Mouse (Mus musculus): ENCODE results near the gene Milr1. TPM values are rescaled to one million over a fixed set of nuclear protein-coding genes. Genes with fewer than 3 reads are reported as not detected.
"Not testable (repeated sequence)": the region's sequence is repeated elsewhere in the genome, so short reads cannot be mapped to it uniquely, and the experiment has no call there.

The Milr1 gene
- polyA plus RNA-seq, 1 experiment from 2014 or later: 2.3 TPM

DNA sequence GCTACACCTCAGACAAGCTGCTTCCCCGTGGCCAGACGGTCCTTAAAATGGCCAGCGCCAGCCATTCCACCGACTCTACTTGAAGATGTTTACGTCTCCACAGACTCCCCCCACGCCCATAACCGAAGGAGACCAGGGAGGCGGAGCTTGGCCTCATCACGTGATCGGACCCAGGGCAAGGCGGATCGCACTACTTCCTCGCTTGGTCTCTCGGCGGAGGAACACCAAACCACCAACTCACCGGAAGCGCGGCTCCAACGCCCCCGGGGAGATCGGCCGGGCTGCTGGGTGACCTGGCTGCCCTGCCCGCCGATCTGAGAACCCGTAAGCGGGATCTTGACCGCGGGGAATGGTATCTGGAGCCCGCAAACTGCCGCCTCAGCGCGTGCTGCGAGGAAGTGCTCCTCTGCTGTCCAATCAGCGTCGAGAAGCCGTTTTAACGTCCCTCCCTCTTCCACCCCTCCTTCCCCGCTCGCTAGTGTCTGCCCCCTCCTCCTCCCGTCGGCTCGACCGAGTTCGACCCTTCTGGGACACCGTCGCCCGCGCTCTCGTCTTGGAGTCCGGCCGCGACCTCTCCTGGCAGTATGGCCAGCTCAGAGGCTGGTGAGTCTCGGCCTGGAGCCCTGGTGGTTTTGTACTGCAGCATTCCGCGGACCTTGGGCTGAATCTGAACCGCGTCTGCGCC, 37.9 kb downstream of the Milr1 start, which contains the start of the genes Ddx5 and Cep95:
Gene Ddx5, minus strand, starts transcription at position 411 of the 685 bp plus-strand sequence.
Gene Cep95, plus strand, starts transcription at position 478 of the 685 bp plus-strand sequence.
- peak within 1 kb of the TSS; percentile 69 for H3K4me2 ChIP-seq
- peaks cover 10% of the 10 kb centered on the region for H3K4me1 ChIP-seq
- peaks cover 32% of the 10 kb centered on the region for H3K36me3 ChIP-seq
- H3K9me3 ChIP-seq: no peaks in the 10 kb centered on the region
- H3K4me3 ChIP-seq: peak within 1 kb of the TSS; percentile 82
- peak within 1 kb of the TSS; percentile 97 for H3K27ac ChIP-seq
- peak within 1 kb of the TSS; percentile 95 for H3K9ac ChIP-seq
- WGBS: 0% methylated on average over 53 of the region's 58 CpGs
- H3K27me3 ChIP-seq: no peaks in the 10 kb centered on the region
- peak; percentile 93 for ATAC-seq (ENCODE audit: insufficient number of reproducible peaks, low FRiP score, low TSS enrichment, low read depth)

- Histone ChIP-seq H3K27ac (peak overlapping the region; percentile 97), H3K36me3 (peaks cover 31% of the 10 kb centered on the region), H3K9ac (peak overlapping the region; percentile 84), H3K4me1 (peaks cover 15% of the 10 kb centered on the region), H3K4me2 (peak overlapping the region; percentile 69), H3K27me3 (no peaks in the 10 kb centered on the region), H3K4me3 (peak overlapping the region; percentile 82), H3K9me3 (no peaks in the 10 kb centered on the region)
- no peak for ATAC-seq (ENCODE audit: insufficient number of reproducible peaks, low FRiP score, low TSS enrichment, low read depth)
- WGBS: under 1% methylated on average over 6 of the region's 6 CpGs
Measured at GRCm38 (mm10) chr11:106789649-106790048, 38.6 kb downstream of the Milr1 start.

- Histone ChIP-seq H3K4me3 (no peak overlapping the region), H3K36me3 (peaks cover 40% of the 10 kb centered on the region), H3K27ac (no peak overlapping the region), H3K4me2 (no peak overlapping the region), H3K9ac (no peak overlapping the region), H3K4me1 (peaks cover 17% of the 10 kb centered on the region), H3K9me3 (no peaks in the 10 kb centered on the region), H3K27me3 (no peaks in the 10 kb centered on the region)
- no peak for ATAC-seq (ENCODE audit: insufficient number of reproducible peaks, low FRiP score, low TSS enrichment, low read depth)
- 84% methylated on average over 4 of the region's 4 CpGs for WGBS
Measured at GRCm38 (mm10) chr11:106793846-106794245, 42.8 kb downstream of the Milr1 start.

GRCm38 (mm10) chr11:106795679-106796078, 44.7 kb downstream of the Milr1 start:
- Histone ChIP-seq H3K27me3 (no peaks in the 10 kb centered on the region), H3K36me3 (peaks cover 57% of the 10 kb centered on the region), H3K4me3 (no peak overlapping the region), H3K27ac (peak overlapping the region; percentile 73), H3K9ac (0 out of 2 replicates have a peak overlapping the region, but pooled peaks have one; percentile 7), H3K4me2 (no peak overlapping the region), H3K9me3 (no peaks in the 10 kb centered on the region), H3K4me1 (peaks cover 13% of the 10 kb centered on the region)
- peak; percentile 69; the same call in 1 of the 2 replicates for ATAC-seq (ENCODE audit: insufficient number of reproducible peaks, low FRiP score, low TSS enrichment, low read depth)
- WGBS: 19% methylated on average over 9 of the region's 9 CpGs

GRCm38 (mm10) chr11:106802069-106802627, 51.1 kb downstream of the Milr1 start:
- no peaks in the 10 kb centered on the region for H3K4me1 ChIP-seq
- H3K9ac ChIP-seq: no peak overlapping the region
- H3K27me3 ChIP-seq: no peaks in the 10 kb centered on the region
- no peak for ATAC-seq (ENCODE audit: insufficient number of reproducible peaks, low FRiP score, low TSS enrichment, low read depth)
- H3K4me3 ChIP-seq: no peak overlapping the region
- H3K27ac ChIP-seq: no peak overlapping the region
- H3K4me2 ChIP-seq: no peak overlapping the region
- H3K9me3 ChIP-seq: no peaks in the 10 kb centered on the region
- WGBS: 88% methylated on average over 10 of the region's 10 CpGs
- H3K36me3 ChIP-seq: peaks cover 81% of the 10 kb centered on the region

GRCm38 (mm10) chr11:106807442-106807841, 56.4 kb downstream of the Milr1 start:
- H3K36me3 ChIP-seq: peaks cover 61% of the 10 kb centered on the region
- H3K9me3 ChIP-seq; H3K27me3 ChIP-seq; H3K4me1 ChIP-seq; ATAC-seq (ENCODE audit: insufficient number of reproducible peaks, low FRiP score, low TSS enrichment, low read depth); H3K4me2 ChIP-seq; H3K9ac ChIP-seq; H3K4me3 ChIP-seq; H3K27ac ChIP-seq: not testable (repeated sequence)
- 67% methylated on average over 1 of the region's 1 CpGs for WGBS

DNA sequence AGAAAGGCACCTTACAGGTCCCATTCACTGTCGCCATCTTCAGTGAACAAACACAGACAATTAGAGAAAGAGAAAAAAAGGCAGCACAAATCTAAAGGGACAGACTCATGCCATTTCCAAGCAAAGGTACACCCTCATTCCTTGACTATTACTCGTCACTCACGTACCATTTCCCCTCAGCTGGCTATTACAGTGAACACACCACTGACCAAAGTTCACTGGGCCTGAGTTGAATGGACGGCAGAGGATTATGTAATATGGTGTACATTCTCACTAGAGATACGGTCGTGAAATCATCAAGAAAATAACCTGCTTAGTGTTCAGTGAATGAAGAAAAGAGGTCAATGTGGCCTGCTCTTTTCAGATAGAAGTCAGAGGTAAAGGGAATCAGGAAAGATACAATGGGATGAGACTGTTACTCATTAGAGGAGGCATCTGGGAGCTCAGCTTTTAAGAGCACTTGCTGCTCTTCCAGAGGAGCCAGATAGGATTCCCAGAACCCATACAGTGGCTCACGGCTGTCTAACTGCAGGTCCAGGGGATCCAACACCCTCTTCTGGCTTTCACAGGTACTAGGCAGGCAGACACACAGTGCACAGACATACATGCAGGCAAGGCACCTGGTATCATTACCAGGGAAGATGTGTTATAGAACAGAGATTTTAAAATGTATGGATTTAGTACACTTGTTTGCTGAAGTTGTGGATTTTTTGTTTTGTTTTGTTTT, 61.5 kb downstream of the Milr1 start:
- Histone ChIP-seq H3K9ac (no peak overlapping the region), H3K36me3 (peaks cover 76% of the 10 kb centered on the region), H3K4me2 (no peak overlapping the region), H3K27ac (no peak overlapping the region), H3K27me3 (no peaks in the 10 kb centered on the region), H3K4me3 (no peak overlapping the region), H3K9me3 (no peaks in the 10 kb centered on the region), H3K4me1 (no peaks in the 10 kb centered on the region)
- WGBS: 92% methylated on average over 7 of the region's 7 CpGs
- no peak for ATAC-seq (ENCODE audit: insufficient number of reproducible peaks, low FRiP score, low TSS enrichment, low read depth)

DNA sequence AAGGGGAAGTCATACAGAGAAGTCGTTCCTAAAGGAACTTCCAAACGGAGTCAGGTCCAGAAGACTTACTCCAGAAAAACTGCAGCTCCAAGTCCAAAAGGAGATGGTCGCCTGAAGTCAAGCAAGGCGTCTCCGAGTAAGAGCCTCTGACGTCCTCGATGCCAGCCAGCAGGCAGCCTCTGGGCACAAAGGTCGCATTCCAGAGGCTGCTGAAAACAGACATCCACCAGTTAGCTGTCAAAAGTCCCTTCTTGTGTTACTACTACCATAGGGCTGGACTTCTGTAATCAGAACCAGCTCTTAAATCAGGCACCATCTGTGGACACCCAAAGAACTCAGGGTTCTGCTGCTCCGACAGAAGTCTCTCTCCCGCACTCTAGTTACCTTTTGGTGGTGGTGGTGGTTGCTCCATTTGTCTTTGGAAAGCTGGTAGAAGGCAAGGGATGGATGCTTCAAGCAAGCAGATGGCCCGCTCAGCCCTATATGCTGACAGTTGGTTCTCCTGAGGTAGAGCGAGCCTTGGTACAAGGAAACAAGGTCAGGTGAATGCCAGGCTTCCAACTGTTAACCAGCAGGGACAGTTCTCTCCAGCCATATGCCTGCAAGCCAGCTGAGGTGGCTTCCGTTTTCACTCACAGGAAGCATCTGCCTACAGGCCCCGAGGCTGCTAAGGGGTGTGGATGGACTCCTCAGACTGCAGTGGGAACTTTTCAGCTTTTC, 63.7 kb downstream of the Milr1 start:
- H3K36me3 ChIP-seq: peaks cover 84% of the 10 kb centered on the region
- peaks cover 14% of the 10 kb centered on the region for H3K4me1 ChIP-seq
- H3K4me3 ChIP-seq: no peak overlapping the region
- no peak for ATAC-seq (ENCODE audit: insufficient number of reproducible peaks, low FRiP score, low TSS enrichment, low read depth)
- H3K27ac ChIP-seq: no peak overlapping the region
- no peaks in the 10 kb centered on the region for H3K27me3 ChIP-seq
- 69% methylated on average over 14 of the region's 14 CpGs for WGBS
- no peak overlapping the region for H3K4me2 ChIP-seq
- H3K9ac ChIP-seq: no peak overlapping the region
- H3K9me3 ChIP-seq: no peaks in the 10 kb centered on the region

DNA sequence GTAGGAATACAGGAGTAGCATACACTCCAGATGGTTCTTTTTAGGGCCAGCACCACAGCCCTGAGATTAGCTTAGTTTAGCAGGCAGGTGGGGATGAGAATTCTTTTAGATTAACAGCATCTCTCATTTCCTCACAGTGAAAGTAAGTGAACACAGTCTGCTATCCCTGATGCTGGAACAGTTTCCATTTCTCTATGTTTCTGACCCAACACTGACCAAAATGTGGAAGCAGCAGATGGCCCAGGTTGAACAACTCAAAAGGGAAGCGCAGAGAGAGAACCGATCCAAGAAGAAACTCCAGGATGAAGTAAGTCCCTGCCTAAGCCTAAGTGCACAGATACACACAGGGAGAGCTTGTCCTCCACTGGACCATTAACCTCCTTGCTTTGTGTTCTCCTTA, 64.3 kb downstream of the Milr1 start:
- 91% methylated on average over 2 of the region's 2 CpGs for WGBS

GRCm38 (mm10) chr11:106815761-106816160, 64.7 kb downstream of the Milr1 start:
- peaks cover 84% of the 10 kb centered on the region for H3K36me3 ChIP-seq
- H3K4me3 ChIP-seq: no peak overlapping the region
- no peak overlapping the region for H3K4me2 ChIP-seq
- H3K4me1 ChIP-seq: peaks cover 16% of the 10 kb centered on the region
- WGBS: 79% methylated on average over 2 of the region's 2 CpGs
- no peak for ATAC-seq (ENCODE audit: insufficient number of reproducible peaks, low FRiP score, low TSS enrichment, low read depth)
- no peak overlapping the region for H3K9ac ChIP-seq
- H3K27me3 ChIP-seq: no peaks in the 10 kb centered on the region
- H3K27ac ChIP-seq: no peak overlapping the region
- H3K9me3 ChIP-seq: no peaks in the 10 kb centered on the region

More for the DNA sequence above, 64.3 kb downstream of the Milr1 start:
- H3K9ac ChIP-seq: no peak overlapping the region
- no peak for ATAC-seq (ENCODE audit: insufficient number of reproducible peaks, low FRiP score, low TSS enrichment, low read depth)
- H3K4me1 ChIP-seq: peaks cover 16% of the 10 kb centered on the region
- H3K27ac ChIP-seq: no peak overlapping the region
- no peaks in the 10 kb centered on the region for H3K9me3 ChIP-seq
- H3K4me3 ChIP-seq: no peak overlapping the region
- H3K36me3 ChIP-seq: peaks cover 82% of the 10 kb centered on the region
- H3K4me2 ChIP-seq: no peak overlapping the region
- H3K27me3 ChIP-seq: no peaks in the 10 kb centered on the region

DNA sequence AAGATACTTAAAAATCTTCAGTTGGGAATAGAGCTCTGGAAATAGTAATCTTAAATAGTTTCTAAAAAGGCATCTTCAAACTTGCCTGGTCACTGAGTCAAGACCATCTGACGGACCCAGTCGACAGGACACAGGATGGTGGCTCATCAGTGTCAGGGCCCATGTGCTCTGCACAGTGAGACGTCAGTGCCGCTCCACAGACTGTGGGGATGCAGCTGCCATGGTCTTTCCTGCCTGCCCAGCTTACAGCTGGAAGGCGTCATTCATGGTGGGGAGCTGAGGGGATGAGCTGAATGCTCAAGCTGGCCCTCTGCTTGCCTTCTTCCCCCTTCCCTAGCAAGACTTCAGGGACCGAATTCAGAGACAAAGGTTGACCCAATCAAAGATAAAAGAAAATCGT, 65.3 kb downstream of the Milr1 start:
- peaks cover 84% of the 10 kb centered on the region for H3K36me3 ChIP-seq
- no peak overlapping the region for H3K9ac ChIP-seq
- ATAC-seq (ENCODE audit: insufficient number of reproducible peaks, low FRiP score, low TSS enrichment, low read depth): no peak
- no peak overlapping the region for H3K4me3 ChIP-seq
- H3K4me2 ChIP-seq: no peak overlapping the region
- no peaks in the 10 kb centered on the region for H3K9me3 ChIP-seq
- peaks cover 17% of the 10 kb centered on the region for H3K4me1 ChIP-seq
- no peak overlapping the region for H3K27ac ChIP-seq
- WGBS: 75% methylated on average over 7 of the region's 7 CpGs
- H3K27me3 ChIP-seq: no peaks in the 10 kb centered on the region

Data from limb, embryonic 15.5 days (tissue).